Mouse (Mus musculus) neural tube, postnatal 0 days (tissue): ENCODE data around the gene Tmem121b. TPM values are rescaled to one million over a fixed set of nuclear protein-coding genes. Genes with fewer than 3 reads are reported as not detected.

Experiments used
- polyA plus RNA-seq: library from polyadenylated mRNA; unstranded; fragments of >200 nt; fragmentation: Nextera tagmentation; extraction: Ambion mirVana; gene quantifications from 2 replicates; pipeline ENCODE4 v1.2.1, GENCODE M21; 2015

Tmem121b gene
- 2.7 and 3.0 TPM in 2 replicates for polyA plus RNA-seq

GRCm38 (mm10) chr6:120493374-120494181, at the start of gene Tmem121b:
Tmem121b (minus strand) TSS chr6:120493807.

GRCm38 (mm10) chr6:120531020-120531965, 37.7 kb upstream of the Tmem121b start, which contains the start of gene Hdhd5:
Hdhd5 (minus strand) TSS chr6:120531319.

DNA sequence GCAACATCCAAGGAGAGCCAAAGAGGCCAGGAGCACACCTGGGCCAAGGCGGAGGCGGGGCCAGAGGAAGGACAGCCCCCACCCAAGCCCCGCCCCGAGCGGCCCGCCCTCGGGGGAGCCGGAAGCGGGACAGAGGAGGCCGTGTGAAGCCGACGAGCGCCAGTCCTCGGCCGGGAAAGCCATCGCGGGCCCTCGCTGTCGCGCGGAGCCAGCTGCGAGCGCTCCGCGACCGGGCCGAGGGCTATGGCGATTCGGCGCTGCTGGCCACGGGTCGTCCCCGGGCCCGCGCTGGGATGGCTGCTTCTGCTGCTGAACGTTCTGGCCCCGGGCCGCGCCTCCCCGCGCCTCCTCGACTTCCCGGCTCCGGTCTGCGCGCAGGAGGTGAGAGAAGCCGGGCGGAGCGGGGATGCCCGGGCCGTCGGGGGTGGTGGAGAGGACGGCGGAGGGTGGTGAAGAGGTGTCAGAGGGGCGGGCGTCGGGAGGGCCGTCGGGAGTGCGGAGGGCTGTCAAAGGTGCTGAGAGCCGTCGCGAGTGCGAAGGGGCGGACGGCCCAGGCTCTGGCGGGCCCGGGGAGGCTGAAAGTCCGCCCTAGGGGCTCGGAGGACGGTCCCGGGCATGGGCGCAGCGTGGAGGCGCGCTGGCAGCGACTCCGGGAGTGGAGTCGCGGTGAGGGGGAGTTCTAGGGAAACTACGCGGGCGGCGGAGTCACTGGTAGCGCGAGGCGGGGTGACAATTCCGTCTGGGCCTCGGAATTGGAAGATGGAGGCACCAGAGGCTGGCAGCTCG, 30.3 kb downstream of the Tmem121b start, which contains the start of gene Il17ra:
Gene Il17ra (plus strand): TSS at position 162 of the 786 bp plus-strand sequence.

Other genes with a start within 250 kb of the Tmem121b start
- gene D330020A13Rik, start 199.4 kb downstream of the Tmem121b start, polyA plus RNA-seq, result 0.65 and 0.74 TPM in 2 replicates
- 0.41 and 0.59 TPM in 2 replicates for gene B4galnt3, start 199.2 kb downstream of the Tmem121b start, polyA plus RNA-seq
- gene Kdm5a, start 129.7 kb downstream of the Tmem121b start, polyA plus RNA-seq, result 21.8 and 22.6 TPM in 2 replicates
- gene Ccdc77, start 129.4 kb downstream of the Tmem121b start, polyA plus RNA-seq, result 9.0 and 9.1 TPM in 2 replicates
- gene Il17ra, start 30.6 kb downstream of the Tmem121b start, polyA plus RNA-seq, result 3.4 and 4.0 TPM in 2 replicates
- gene Hdhd5, start 37.5 kb upstream of the Tmem121b start, polyA plus RNA-seq, result 20.3 and 20.6 TPM in 2 replicates
- 1.6 and 1.8 TPM in 2 replicates for gene Cecr2, start 172.6 kb upstream of the Tmem121b start, polyA plus RNA-seq